Mouse (Mus musculus) heart, embryonic 14.5 days (tissue): ENCODE measurements around the gene Cbx8. TPM values are rescaled to one million over a fixed set of nuclear protein-coding genes. Genes with fewer than 3 reads are reported as not detected.
A peak's percentile ranks its signal among the peaks of the same experiment; 100 is the strongest.

Source experiments
- ATAC-seq: fragments of 200-750 bp; cut with Nextera tagmentation; 2 replicates; pipeline ENCODE4 v1.8.0; 2017; ENCODE audit warnings: low read depth, moderate TSS enrichment; ENCODE audit not compliant: insufficient number of reproducible peaks, insufficient read depth, low FRiP score
- H3K27ac ChIP-seq, 2 experiments: fragments of 200-500 bp in 1 of 2; fragments of 300-500 bp in 1 of 2; sonication (generic) in 1 of 2; replicated peaks in 1 of 2; 2 replicates each; pipeline ENCODE4 v1.5.1; 2012 to 2014; ENCODE audit warnings: low read depth in 2 of 2, low read length in 2 of 2, control low read depth in 1 of 2, mild to moderate bottlenecking in 1 of 2, mixed read lengths in 1 of 2; ENCODE audit not compliant: control insufficient read depth in 1 of 2, insufficient read depth in 1 of 2
- H3K27me3 ChIP-seq: fragments of 300-500 bp; sonication (generic); 2 replicates; pipeline ENCODE4 v1.6.1; 2014; ENCODE audit warnings: mild to moderate bottlenecking, low read length, control low read depth; ENCODE audit not compliant: control insufficient read depth, insufficient read depth
- H3K36me3 ChIP-seq: fragments of 300-500 bp; sonication (generic); 2 replicates; pipeline ENCODE4 v1.6.1; 2014; ENCODE audit warnings: mild to moderate bottlenecking, control low read depth, low read length, mixed read lengths; ENCODE audit not compliant: control insufficient read depth, insufficient read depth
- H3K4me1 ChIP-seq, 2 experiments: fragments of 200-500 bp in 1 of 2; fragments of 300-500 bp in 1 of 2; sonication (generic) in 1 of 2; 2 replicates each; pipeline ENCODE4 v1.6.1; 2012 to 2014; ENCODE audit warnings: low read length in 2 of 2, control low read depth in 1 of 2, mixed read lengths in 1 of 2; ENCODE audit not compliant: control insufficient read depth in 2 of 2, insufficient read depth in 2 of 2
- H3K4me2 ChIP-seq: fragments of 300-500 bp; sonication (generic); 2 replicates; pipeline ENCODE4 v1.6.1; 2014; ENCODE audit warnings: mild to moderate bottlenecking, low read length
- H3K4me3 ChIP-seq, 2 experiments: fragments of 200-500 bp in 1 of 2; fragments of 300-500 bp in 1 of 2; sonication (generic) in 1 of 2; 2 replicates each; pipeline ENCODE4 v1.5.1; 2012 to 2014; ENCODE audit warnings: low read length in 2 of 2, mild to moderate bottlenecking in 2 of 2, control low read depth in 1 of 2, low read depth in 1 of 2, moderate library complexity in 1 of 2; ENCODE audit not compliant: control insufficient read depth in 1 of 2, insufficient read depth in 1 of 2
- H3K9ac ChIP-seq: fragments of 300-500 bp; sonication (generic); 2 replicates; pipeline ENCODE4 v1.6.1; 2014; ENCODE audit warnings: mild to moderate bottlenecking, low read length
- H3K9me3 ChIP-seq: fragments of 300-500 bp; sonication (generic); 2 replicates; pipeline ENCODE4 v1.6.1; 2016; ENCODE audit warnings: low read length, control low read depth; ENCODE audit not compliant: control insufficient read depth
- WGBS: fragments of 180-500 bp; shearing (Covaris S2); extraction: QIAGEN DNeasy Blood & Tissue Kit; methylation state at CpG from one replicate; pipeline ENCODE4 v1.1.7; 2014; 5-methylcytosine and 5-hydroxymethylcytosine counted together
- polyA plus RNA-seq: library from polyadenylated mRNA; unstranded; fragments of >200 nt; fragmentation: Nextera tagmentation; extraction: Ambion mirVana; gene quantifications from 2 replicates; pipeline ENCODE4 v1.2.1, GENCODE M21; 2014

Gene Cbx8
- polyA plus RNA-seq, 1 experiment from 2014 or later, result 9.3 TPM

GRCm38 (mm10) chr11:119086144-119086971 lies 45.6 kb upstream of the Cbx8 start, which contains the start of gene Cbx4:
Gene Cbx4, minus strand, starts transcription at chr11:119086221.
- Histone ChIP-seq H3K27ac (peak within 1 kb of the TSS; percentile 94 to 99), H3K27me3 (peaks cover 30% of the 10 kb centered on the region), H3K4me1 (peaks cover 29 to 67% of the 10 kb centered on the region in 2 experiments), H3K36me3 (peaks cover 18% of the 10 kb centered on the region), H3K9ac (peak within 1 kb of the TSS; percentile 97), H3K4me2 (peak within 1 kb of the TSS; percentile 95), H3K4me3 (peak within 1 kb of the TSS; percentile 91 to 94), H3K9me3 (no peaks in the 10 kb centered on the region)
- peak; percentile 86 for ATAC-seq
- under 1% methylated on average over 62 of the region's 67 CpGs for WGBS

- Histone ChIP-seq H3K4me1 (peaks cover 25 to 68% of the 10 kb centered on the region in 2 experiments), H3K4me2 (peak overlapping the region; percentile 95), H3K27ac (peak overlapping the region; percentile 94 to 99), H3K27me3 (peaks cover 30% of the 10 kb centered on the region), H3K9me3 (no peaks in the 10 kb centered on the region), H3K36me3 (peaks cover 27% of the 10 kb centered on the region), H3K4me3 (peak overlapping the region; percentile 91 to 94), H3K9ac (peak overlapping the region; percentile 97)
- ATAC-seq, result peak; percentile 55
- WGBS, result under 1% methylated on average over 64 of the region's 66 CpGs
These were observed 44.7 kb upstream of the Cbx8 start for GRCm38 (mm10) chr11:119085279-119086062.

- Histone ChIP-seq H3K36me3 (peaks cover 34% of the 10 kb centered on the region), H3K9ac (peak overlapping the region; percentile 97), H3K4me1 (peaks cover 28 to 65% of the 10 kb centered on the region in 2 experiments), H3K4me2 (peak overlapping the region; percentile 95), H3K4me3 (peak overlapping the region; percentile 91 to 94), H3K27ac (peak overlapping the region; percentile 94 to 99), H3K9me3 (no peaks in the 10 kb centered on the region), H3K27me3 (peaks cover 23% of the 10 kb centered on the region)
- WGBS, result 2% methylated on average over 18 of the region's 18 CpGs
- no peak for ATAC-seq
These were observed 43.9 kb upstream of the Cbx8 start for GRCm38 (mm10) chr11:119084446-119085278.

- Histone ChIP-seq H3K4me3 (peak overlapping the region; percentile 91 to 94), H3K27me3 (peaks cover 19% of the 10 kb centered on the region), H3K9me3 (no peaks in the 10 kb centered on the region), H3K9ac (peak overlapping the region; percentile 97), H3K36me3 (peaks cover 37% of the 10 kb centered on the region), H3K4me2 (peak overlapping the region; percentile 95), H3K27ac (peak overlapping the region in 1 of 2 experiments; percentile 99; a peak in 2 of 4 replicates), H3K4me1 (peaks cover 34 to 65% of the 10 kb centered on the region in 2 experiments)
- ATAC-seq, result no peak
- WGBS, result 14% methylated on average over 28 of the region's 28 CpGs
These were observed 43.1 kb upstream of the Cbx8 start for GRCm38 (mm10) chr11:119083724-119084445.

GRCm38 (mm10) chr11:119082638-119083599 lies 42.1 kb upstream of the Cbx8 start:
- Histone ChIP-seq H3K9me3 (no peaks in the 10 kb centered on the region), H3K4me2 (peak overlapping the region; percentile 95), H3K27ac (no peak overlapping the region), H3K4me1 (peaks cover 43 to 68% of the 10 kb centered on the region in 2 experiments), H3K4me3 (peak overlapping the region in 1 of 2 experiments; percentile 94; a peak in 1 of 4 replicates), H3K36me3 (peaks cover 37% of the 10 kb centered on the region), H3K27me3 (peaks cover 10% of the 10 kb centered on the region), H3K9ac (peak overlapping the region; percentile 97; the same call in 1 of the 2 replicates)
- ATAC-seq, result no peak
- 49% methylated on average over 20 of the region's 20 CpGs for WGBS
